Mouse (Mus musculus) embryo, embryonic 9.5 days (tissue): ENCODE data around the gene Zbtb7b.
A peak's percentile ranks its signal among the peaks of the same experiment; 100 is the strongest.
"Not testable (repeated sequence)": the region's sequence is repeated elsewhere in the genome, so short reads cannot be mapped to it uniquely, and the experiment has no call there.

Source experiments
- DNase-seq: peaks from one replicate; pipeline ENCODE4 v3.0.0-alpha.2; 2017; ENCODE audit errors: extremely low spot score

Gene Zbtb7b

DNA sequence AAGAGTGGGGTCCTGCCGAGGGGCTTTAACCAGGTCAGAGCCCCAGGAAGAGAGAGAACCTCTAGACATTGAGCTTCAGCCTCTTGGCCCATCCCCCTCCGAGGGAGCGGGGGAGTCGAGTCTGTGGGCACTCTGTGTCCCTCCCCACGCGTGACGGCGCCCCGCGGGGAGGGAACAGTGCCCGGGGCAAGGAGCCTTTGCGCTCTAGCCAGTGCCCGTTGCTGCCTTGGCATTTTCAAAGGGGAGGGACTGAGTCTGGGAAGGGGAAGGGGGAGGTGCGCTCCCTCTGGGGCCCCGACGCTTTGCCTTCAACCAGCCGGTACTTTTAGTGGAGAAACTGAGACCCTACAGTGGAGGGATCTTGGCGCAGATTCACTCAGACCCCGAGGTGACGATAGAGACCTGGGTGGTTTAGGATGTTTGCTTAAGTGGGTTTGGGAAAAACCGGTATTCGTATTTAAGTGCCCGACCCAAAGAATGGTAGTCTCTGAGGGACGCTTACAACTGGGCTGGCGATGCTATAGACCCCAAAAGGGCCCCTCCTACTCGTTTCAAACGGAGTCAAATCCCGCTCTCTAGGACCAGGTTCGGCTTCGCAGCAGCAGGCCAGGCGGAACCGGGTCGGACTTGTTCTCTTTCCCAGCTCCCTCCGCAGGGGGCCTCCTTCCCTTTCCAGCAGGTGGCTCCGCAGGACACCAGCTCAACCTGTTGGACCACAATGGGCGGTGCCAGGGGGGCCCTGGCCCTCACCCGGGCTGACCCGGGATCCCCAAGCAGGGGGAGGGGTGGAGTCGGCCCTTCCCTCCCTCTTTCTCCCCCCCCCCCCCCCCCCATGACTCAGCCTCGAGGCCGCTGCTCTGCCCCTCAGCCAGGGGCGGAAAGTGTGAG is at the start of gene Zbtb7b:
TSS of gene Zbtb7b (minus strand) at position 771 of the 888 bp plus-strand sequence.
- peak; percentile 75 for DNase-seq

GRCm38 (mm10) chr3:89440691-89441090 is 46.1 kb upstream of the Zbtb7b start:
- no peak for DNase-seq

DNA sequence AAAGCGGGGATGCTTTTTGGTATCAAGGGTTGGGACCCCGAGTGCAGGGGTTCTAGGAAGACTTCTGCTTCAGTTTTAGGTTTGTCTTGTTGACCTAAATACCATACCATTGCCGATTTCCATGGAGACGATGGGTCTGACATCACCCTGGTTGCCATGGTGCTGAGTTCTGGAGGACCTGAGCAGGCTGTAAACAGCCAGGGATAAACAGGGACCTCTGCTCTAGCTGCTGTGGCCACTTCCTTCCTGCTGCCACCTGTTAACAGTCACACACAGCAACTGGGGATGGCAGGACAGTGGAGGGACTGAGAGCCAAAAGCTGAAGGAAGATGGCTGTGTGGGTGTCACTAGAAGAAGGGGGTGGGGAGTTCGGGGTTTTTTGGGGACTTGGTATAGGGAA is 42.7 kb upstream of the Zbtb7b start:
- DNase-seq = peak; percentile 43

- DNase-seq = peak; percentile 88
Measured at GRCm38 (mm10) chr3:89436176-89437113, 41.9 kb upstream of the Zbtb7b start, which contains the start of gene Pbxip1. Gene Pbxip1 (plus strand): TSS chr3:89436706.

GRCm38 (mm10) chr3:89435041-89435440 is 40.5 kb upstream of the Zbtb7b start:
- DNase-seq = no peak

DNA sequence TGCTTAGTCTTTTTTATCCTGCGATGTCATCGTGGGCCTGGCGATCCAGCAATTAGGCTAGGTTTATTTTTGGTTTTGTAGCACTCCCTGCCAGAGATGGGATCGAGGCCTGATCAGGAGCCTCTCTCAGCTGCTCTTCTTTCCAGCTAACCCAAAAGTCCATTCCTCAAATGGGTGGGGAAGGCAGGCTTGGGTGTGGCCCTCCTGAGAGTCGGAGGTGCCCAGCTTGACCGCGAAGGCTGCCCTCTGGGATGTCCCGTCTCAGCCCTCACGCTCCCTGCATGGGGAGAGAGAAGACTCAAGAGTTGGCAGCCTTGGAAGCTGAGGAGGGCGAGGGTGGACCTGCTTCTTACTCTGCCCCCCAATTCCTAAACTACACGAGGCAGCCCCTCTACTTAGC is 40.0 kb upstream of the Zbtb7b start:
- no peak for DNase-seq

DNA sequence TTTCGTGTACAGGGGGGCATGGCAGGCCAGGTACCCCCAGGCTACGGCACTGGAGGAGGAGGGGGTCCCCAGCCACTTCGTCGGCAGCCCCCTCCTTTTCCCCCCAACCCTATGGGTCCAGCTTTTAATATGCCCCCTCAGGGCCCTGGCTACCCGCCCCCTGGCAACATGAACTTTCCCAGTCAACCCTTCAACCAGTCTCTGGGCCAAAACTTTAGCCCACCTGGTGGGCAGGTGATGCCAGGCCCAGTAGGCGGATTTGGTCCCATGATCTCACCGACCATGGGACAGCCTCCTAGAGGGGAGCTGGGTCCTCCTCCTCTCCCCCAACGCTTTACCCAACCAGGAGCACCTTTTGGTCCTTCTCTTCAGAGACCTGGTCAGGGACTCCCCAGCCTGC is 38.0 kb upstream of the Zbtb7b start:
- DNase-seq = no peak

GRCm38 (mm10) chr3:89430171-89431159 is 35.9 kb upstream of the Zbtb7b start, which contains the start of gene Pygo2:
Gene Pygo2 (plus strand): TSS chr3:89430214.
- peak; percentile 95 for DNase-seq

DNA sequence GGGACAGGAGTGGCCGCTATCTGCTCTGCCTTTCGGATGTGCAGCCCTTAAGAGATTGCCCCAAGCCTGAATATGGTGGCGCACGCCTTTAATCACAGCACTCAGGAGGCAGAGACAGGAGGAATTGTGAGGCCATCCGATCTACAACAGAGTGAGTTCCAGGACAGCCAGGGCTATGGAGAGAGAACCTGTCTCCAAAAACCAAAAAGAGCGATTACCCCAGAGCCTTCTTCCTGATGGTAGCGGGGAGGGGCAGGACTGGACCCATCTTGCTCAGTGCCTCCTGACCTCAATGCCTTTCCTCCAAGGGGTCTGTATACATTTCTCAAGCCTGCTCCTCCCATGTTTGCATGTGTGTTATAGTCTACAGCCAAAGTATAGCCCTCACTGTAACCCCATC is 34.4 kb upstream of the Zbtb7b start:
- DNase-seq = not testable (repeated sequence)

- DNase-seq = no peak
Measured at GRCm38 (mm10) chr3:89425876-89426275, 31.3 kb upstream of the Zbtb7b start.

GRCm38 (mm10) chr3:89425141-89425525 is 30.6 kb upstream of the Zbtb7b start:
- no peak for DNase-seq

DNA sequence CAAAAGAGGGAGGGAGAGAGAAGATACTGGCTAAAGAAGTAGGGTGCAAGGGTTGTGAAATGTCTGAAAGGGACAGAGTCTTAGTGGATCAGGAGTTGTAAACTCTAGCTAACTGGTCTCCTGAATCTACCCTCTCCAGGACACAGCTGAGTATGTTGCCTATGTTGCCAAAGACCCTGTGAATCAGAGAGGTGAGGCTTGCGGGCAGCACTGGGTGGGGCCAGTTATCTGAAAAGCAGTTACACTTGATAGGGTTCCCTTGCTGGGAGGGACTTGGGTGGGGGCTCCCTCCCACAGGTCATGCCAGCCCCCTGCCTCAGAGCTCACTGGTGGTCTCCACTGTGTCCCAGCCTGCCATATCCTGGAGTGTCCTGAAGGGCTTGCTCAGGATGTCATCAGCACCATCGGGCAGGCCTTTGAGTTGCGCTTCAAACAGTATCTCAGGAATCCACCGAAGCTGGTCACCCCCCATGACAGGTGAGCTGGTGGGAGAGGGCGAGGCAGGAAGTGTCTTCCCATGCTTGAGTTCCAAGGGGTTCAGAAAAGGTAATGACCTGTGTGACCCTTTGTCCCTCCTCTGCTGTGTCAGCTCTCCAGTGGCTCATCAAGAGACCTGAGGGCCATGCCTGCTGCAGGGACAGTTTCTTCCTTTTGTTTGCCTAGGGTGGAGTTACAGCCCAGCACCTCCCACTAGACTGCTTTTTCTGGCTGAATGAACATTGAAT is 30.0 kb upstream of the Zbtb7b start:
- no peak for DNase-seq

- no peak for DNase-seq
Measured at GRCm38 (mm10) chr3:89422556-89423205, 28.1 kb upstream of the Zbtb7b start.

DNA sequence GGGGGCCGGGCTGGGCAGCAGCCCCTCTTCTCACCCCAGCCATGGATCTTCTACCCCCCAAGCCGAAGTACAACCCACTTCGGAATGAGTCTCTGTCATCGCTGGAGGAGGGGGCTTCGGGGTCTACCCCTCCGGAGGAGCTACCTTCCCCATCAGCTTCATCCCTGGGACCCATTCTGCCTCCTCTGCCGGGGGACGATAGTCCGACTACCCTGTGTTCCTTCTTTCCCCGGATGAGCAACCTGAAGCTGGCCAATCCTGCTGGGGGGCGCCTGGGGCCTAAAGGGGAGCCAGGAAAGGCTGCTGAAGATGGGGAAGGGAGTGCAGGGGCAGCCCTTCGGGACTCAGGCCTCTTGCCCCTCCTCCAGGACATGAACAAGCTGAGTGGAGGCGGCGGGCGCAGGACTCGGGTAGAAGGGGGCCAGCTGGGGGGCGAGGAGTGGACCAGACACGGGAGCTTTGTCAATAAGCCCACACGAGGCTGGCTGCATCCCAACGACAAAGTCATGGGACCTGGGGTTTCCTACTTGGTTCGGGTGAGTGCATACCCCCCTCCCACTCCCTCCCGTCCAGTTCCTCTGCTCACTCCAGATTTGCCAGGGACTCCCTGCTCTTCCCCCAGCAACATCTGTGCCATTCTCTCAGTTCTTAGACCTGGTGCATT is 27.4 kb upstream of the Zbtb7b start:
- DNase-seq = peak; percentile 34

DNA sequence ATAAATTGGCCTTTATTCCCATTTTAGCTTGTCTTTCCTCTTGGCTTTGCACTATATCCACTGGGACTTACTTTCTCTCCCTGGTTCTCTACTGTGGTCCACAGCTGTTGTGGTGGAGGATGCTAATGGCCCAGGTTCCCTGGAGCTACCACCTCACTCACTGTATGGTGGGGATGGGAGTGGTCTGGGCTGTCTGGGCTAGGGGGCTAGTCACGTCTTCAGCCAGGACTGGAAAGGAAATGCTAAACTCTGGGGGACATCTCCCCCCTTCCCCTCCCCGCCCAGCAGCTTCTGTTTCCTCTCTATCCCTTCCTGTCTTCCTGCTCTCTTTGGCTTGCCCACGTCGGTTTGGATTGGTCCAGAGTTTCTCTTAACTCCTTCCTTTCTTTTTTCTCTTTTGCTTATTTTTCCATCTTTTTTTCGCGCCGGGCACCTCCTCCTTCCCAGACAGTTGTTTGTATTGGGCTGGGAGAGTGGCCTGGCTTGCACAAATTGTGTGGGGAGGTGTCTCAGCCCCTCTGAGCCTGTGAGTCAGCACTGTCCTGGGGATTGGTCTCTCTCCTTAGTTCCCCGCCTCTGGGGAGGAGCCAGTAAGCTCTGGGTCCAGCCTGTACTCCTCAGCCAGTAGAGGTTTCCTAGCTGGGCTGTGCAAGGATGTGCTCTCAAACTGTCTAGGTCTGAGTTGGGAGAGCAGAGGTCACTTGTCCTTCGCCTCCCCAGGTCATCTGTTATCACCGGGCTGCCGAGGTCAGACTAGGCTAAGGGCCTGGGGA is 26.6 kb upstream of the Zbtb7b start:
- DNase-seq = peak; percentile 80

GRCm38 (mm10) chr3:89420421-89420820 is 25.8 kb upstream of the Zbtb7b start:
- DNase-seq = no peak

- DNase-seq = no peak
Measured at GRCm38 (mm10) chr3:89419981-89420380, 25.4 kb upstream of the Zbtb7b start.

DNA sequence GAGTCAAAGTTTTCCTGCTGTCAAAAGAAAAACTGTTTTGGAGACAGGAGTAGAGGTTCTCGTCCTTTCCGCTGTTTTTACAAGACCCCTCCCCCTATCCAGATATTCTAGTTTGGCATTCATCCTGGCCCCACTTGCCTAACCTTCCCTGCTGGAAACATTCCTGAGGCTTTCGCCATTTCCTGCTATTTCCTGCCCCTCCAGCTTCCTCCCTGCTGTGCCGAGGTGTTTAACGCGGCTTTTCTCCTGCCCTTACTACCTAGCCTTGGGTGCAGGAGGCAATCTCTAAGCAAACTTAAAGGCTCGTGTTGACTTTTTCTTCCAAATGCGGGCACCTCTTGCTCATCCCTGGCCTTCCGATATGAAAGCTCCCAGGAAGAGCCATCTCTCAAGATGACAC is 25.0 kb upstream of the Zbtb7b start:
- DNase-seq = peak; percentile 54

- DNase-seq = peak; percentile 88
Measured at GRCm38 (mm10) chr3:89418861-89419250, 24.3 kb upstream of the Zbtb7b start.
